Mouse (Mus musculus): ENCODE measurements around the gene Prpf31. TPM values are rescaled to one million over a fixed set of nuclear protein-coding genes. Genes with fewer than 3 reads are reported as not detected.
"Not testable (repeated sequence)": the region's sequence is repeated elsewhere in the genome, so short reads cannot be mapped to it uniquely, and the experiment has no call there.

Prpf31 gene
- polyA plus RNA-seq, 1 experiment from 2014 or later = 142 TPM

DNA sequence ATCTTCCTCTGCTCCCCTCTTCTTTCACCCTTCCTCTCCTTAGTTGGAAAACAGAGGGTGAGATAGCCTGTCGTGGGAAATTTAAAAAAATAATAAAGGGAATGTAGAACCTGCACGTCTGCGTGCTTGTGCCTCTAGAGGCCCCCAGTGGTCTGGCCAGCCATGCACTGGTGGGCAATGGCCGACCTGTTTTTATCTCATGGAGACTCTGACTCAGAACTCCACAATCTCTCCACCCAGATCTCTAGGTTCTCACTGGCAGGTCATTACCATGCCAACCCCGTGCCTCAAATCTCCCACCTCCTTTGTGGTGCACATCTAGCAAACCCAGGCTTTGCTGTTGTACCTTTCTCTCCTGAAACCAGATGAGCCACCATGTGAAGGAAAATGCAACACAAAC, 35.1 kb upstream of the Prpf31 start:
- DNase-seq (ENCODE audit: low spot score) = no peak
- ATAC-seq (replicated peaks; ENCODE audit: insufficient number of reproducible peaks, low FRiP score, low TSS enrichment, low read depth) = no peak
- no peaks in the 10 kb centered on the region for H3K9me3 ChIP-seq (replicated peaks; ENCODE audit: control insufficient read depth, low read length)
- H3K36me3 ChIP-seq (replicated peaks; ENCODE audit: control insufficient read depth, insufficient read depth, low read depth, low read length) = no peaks in the 10 kb centered on the region
- no peak overlapping the region for H3K27ac ChIP-seq (replicated peaks; ENCODE audit: low read depth, low read length)
- H3K27me3 ChIP-seq (ENCODE audit: control insufficient read depth, insufficient read depth, low read length) = no peaks in the 10 kb centered on the region
- no peaks in the 10 kb centered on the region for H3K4me1 ChIP-seq (ENCODE audit: control insufficient read depth, insufficient read depth, low read length)
- H3K9ac ChIP-seq (replicated peaks; ENCODE audit: low read length) = no peak overlapping the region
- no peak overlapping the region for H3K4me3 ChIP-seq (ENCODE audit: low read depth, low read length)
- no peak overlapping the region for H3K4me2 ChIP-seq (ENCODE audit: low read depth, low read length)
- 29% methylated on average over 5 of the region's 5 CpGs for WGBS

DNA sequence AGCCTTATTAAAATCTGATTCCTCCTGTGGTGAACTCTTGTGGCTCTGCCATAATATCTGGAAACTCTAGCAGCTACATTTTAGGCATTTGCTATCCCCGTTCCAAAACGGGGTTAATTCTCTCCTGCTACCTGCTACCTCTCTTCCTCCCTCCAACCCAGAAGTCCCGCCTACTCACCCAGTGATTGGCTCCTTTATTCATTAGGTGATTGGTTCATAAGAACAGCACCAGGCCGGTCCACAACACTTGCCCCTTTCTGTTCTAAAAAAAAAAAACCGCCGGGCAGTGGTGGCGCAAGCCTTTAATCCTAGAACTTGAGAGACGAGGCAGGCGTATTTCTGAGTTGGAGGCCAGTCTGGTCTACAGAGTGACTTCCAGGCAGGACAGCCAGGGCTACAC, 34.6 kb upstream of the Prpf31 start:
- no peaks in the 10 kb centered on the region for H3K4me1 ChIP-seq (ENCODE audit: control insufficient read depth, insufficient read depth, low read length)
- ATAC-seq (replicated peaks; ENCODE audit: insufficient number of reproducible peaks, low FRiP score, low TSS enrichment, low read depth) (no peak), DNase-seq (ENCODE audit: low spot score) (no peak)
- H3K9me3 ChIP-seq (replicated peaks; ENCODE audit: control insufficient read depth, low read length) = no peaks in the 10 kb centered on the region
- no peaks in the 10 kb centered on the region for H3K36me3 ChIP-seq (replicated peaks; ENCODE audit: control insufficient read depth, insufficient read depth, low read depth, low read length)
- H3K27ac ChIP-seq (replicated peaks; ENCODE audit: low read depth, low read length) = no peak overlapping the region
- no peaks in the 10 kb centered on the region for H3K27me3 ChIP-seq (ENCODE audit: control insufficient read depth, insufficient read depth, low read length)
- WGBS = 14% methylated on average over 9 of the region's 9 CpGs
- no peak overlapping the region for H3K4me2 ChIP-seq (ENCODE audit: low read depth, low read length)
- H3K4me3 ChIP-seq (ENCODE audit: low read depth, low read length) = no peak overlapping the region
- no peak overlapping the region for H3K9ac ChIP-seq (replicated peaks; ENCODE audit: low read length)

DNA sequence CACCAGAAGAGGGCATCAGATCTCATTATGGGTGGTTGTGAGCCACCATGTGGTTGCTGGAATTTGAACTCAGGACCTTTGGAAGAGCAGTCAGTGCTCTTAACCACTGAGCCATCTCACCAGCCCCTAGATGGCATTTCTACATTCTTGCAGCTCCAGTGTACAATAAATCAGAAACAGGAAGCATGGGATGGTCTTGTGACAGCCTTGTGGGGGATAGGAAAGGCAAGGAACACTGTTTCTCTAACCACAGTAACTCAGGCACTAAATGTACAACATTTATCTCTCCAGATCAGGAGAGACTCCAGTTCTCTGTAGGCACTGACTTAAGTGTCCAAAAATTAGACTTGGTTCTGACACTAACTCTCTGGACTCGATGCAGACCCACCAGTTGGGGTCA, 32.0 kb upstream of the Prpf31 start:
- WGBS = 77% methylated on average over 1 of the region's 1 CpGs
- not testable (repeated sequence) for ATAC-seq (replicated peaks; ENCODE audit: insufficient number of reproducible peaks, low FRiP score, low TSS enrichment, low read depth)

GRCm38 (mm10) chr7:3601119-3601518, 28.7 kb upstream of the Prpf31 start:
- ATAC-seq (replicated peaks; ENCODE audit: insufficient number of reproducible peaks, low FRiP score, low TSS enrichment, low read depth) (no peak; the same call in 1 of the 2 replicates), DNase-seq (ENCODE audit: low spot score) (peak; percentile 84)
- 20% methylated on average over 4 of the region's 4 CpGs for WGBS
- Histone ChIP-seq H3K27me3 (ENCODE audit: control insufficient read depth, insufficient read depth, low read length) (no peaks in the 10 kb centered on the region), H3K4me1 (ENCODE audit: control insufficient read depth, insufficient read depth, low read length) (no peaks in the 10 kb centered on the region), H3K4me2 (ENCODE audit: low read depth, low read length) (no peak overlapping the region), H3K36me3 (replicated peaks; ENCODE audit: control insufficient read depth, insufficient read depth, low read depth, low read length) (no peaks in the 10 kb centered on the region), H3K4me3 (ENCODE audit: low read depth, low read length) (no peak overlapping the region), H3K9me3 (replicated peaks; ENCODE audit: control insufficient read depth, low read length) (no peaks in the 10 kb centered on the region), H3K9ac (replicated peaks; ENCODE audit: low read length) (no peak overlapping the region), H3K27ac (replicated peaks; ENCODE audit: low read depth, low read length) (no peak overlapping the region)

More for the DNA sequence above, 32.0 kb upstream of the Prpf31 start:
- H3K4me2 ChIP-seq (ENCODE audit: low read depth, low read length); H3K36me3 ChIP-seq (replicated peaks; ENCODE audit: control insufficient read depth, insufficient read depth, low read depth, low read length); H3K9me3 ChIP-seq (replicated peaks; ENCODE audit: control insufficient read depth, low read length); H3K27me3 ChIP-seq (ENCODE audit: control insufficient read depth, insufficient read depth, low read length); H3K9ac ChIP-seq (replicated peaks; ENCODE audit: low read length); H3K4me1 ChIP-seq (ENCODE audit: control insufficient read depth, insufficient read depth, low read length); H3K4me3 ChIP-seq (ENCODE audit: low read depth, low read length); DNase-seq (ENCODE audit: low spot score); H3K27ac ChIP-seq (replicated peaks; ENCODE audit: low read depth, low read length): not testable (repeated sequence)

- Histone ChIP-seq H3K4me1 (ENCODE audit: control insufficient read depth, insufficient read depth, low read length) (no peaks in the 10 kb centered on the region), H3K9me3 (replicated peaks; ENCODE audit: control insufficient read depth, low read length) (no peaks in the 10 kb centered on the region), H3K36me3 (replicated peaks; ENCODE audit: control insufficient read depth, insufficient read depth, low read depth, low read length) (no peaks in the 10 kb centered on the region), H3K4me2 (ENCODE audit: low read depth, low read length) (no peak overlapping the region), H3K27me3 (ENCODE audit: control insufficient read depth, insufficient read depth, low read length) (no peaks in the 10 kb centered on the region), H3K27ac (replicated peaks; ENCODE audit: low read depth, low read length) (no peak overlapping the region), H3K9ac (replicated peaks; ENCODE audit: low read length) (no peak overlapping the region), H3K4me3 (ENCODE audit: low read depth, low read length) (no peak overlapping the region)
- ATAC-seq (replicated peaks; ENCODE audit: insufficient number of reproducible peaks, low FRiP score, low TSS enrichment, low read depth) (no peak), DNase-seq (ENCODE audit: low spot score) (peak; percentile 25)
- 28% methylated on average over 2 of the region's 2 CpGs for WGBS
Measured at GRCm38 (mm10) chr7:3606798-3607197, 23.0 kb upstream of the Prpf31 start.

DNA sequence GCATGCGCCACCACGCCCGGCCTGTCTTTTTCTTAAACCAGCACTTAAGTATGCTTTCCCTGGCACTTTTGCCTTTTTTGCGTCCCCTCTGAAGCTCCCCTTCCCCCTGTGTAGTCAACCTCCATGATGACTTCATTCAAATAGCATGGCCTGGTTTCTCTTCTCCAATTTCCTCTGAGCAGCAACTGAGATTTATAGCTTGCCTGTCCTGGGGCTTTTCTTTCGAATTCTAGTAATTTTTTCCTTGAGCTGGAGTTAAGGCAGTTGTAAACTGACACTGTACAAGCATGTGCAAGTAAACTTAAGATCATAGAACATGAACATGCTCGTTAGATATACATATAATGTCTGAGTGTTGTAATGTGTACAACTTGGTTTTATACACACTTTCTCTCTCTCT, 22.4 kb upstream of the Prpf31 start:
- no peaks in the 10 kb centered on the region for H3K27me3 ChIP-seq (ENCODE audit: control insufficient read depth, insufficient read depth, low read length)
- no peak overlapping the region for H3K9ac ChIP-seq (replicated peaks; ENCODE audit: low read length)
- no peak overlapping the region for H3K4me3 ChIP-seq (ENCODE audit: low read depth, low read length)
- H3K9me3 ChIP-seq (replicated peaks; ENCODE audit: control insufficient read depth, low read length) = no peaks in the 10 kb centered on the region
- no peak overlapping the region for H3K27ac ChIP-seq (replicated peaks; ENCODE audit: low read depth, low read length)
- H3K4me1 ChIP-seq (ENCODE audit: control insufficient read depth, insufficient read depth, low read length) = no peaks in the 10 kb centered on the region
- DNase-seq (ENCODE audit: low spot score) = no peak
- WGBS = 84% methylated on average over 6 of the region's 6 CpGs
- no peak for ATAC-seq (replicated peaks; ENCODE audit: insufficient number of reproducible peaks, low FRiP score, low TSS enrichment, low read depth)
- H3K36me3 ChIP-seq (replicated peaks; ENCODE audit: control insufficient read depth, insufficient read depth, low read depth, low read length) = no peaks in the 10 kb centered on the region
- H3K4me2 ChIP-seq (ENCODE audit: low read depth, low read length) = no peak overlapping the region

DNA sequence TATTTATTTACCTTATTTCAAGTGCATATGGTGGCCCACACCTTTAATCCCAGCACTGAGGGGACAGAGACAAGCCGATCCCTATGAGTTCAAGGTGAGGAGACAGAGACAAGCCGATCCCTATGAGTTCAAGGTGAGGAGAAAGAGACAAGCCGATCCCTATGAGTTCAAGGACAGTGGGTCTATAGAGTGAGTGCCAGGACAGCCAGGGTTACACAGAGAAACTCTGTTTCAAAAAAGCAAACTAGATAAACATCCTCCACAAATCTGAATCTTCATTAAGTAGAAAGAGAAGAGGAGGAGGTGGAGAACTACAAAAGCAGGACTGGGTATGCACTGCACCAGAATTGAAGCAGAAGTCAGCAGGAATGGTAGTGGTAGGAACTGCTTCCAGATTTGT, 21.1 kb upstream of the Prpf31 start:
- H3K27me3 ChIP-seq (ENCODE audit: control insufficient read depth, insufficient read depth, low read length) = no peaks in the 10 kb centered on the region
- ATAC-seq (replicated peaks; ENCODE audit: insufficient number of reproducible peaks, low FRiP score, low TSS enrichment, low read depth) (no peak), DNase-seq (ENCODE audit: low spot score) (no peak)
- H3K4me1 ChIP-seq (ENCODE audit: control insufficient read depth, insufficient read depth, low read length) = no peaks in the 10 kb centered on the region
- no peak overlapping the region for H3K27ac ChIP-seq (replicated peaks; ENCODE audit: low read depth, low read length)
- no peaks in the 10 kb centered on the region for H3K36me3 ChIP-seq (replicated peaks; ENCODE audit: control insufficient read depth, insufficient read depth, low read depth, low read length)
- H3K9me3 ChIP-seq (replicated peaks; ENCODE audit: control insufficient read depth, low read length) = no peaks in the 10 kb centered on the region
- 92% methylated on average over 3 of the region's 3 CpGs for WGBS
- H3K4me2 ChIP-seq (ENCODE audit: low read depth, low read length) = no peak overlapping the region
- no peak overlapping the region for H3K9ac ChIP-seq (replicated peaks; ENCODE audit: low read length)
- no peak overlapping the region for H3K4me3 ChIP-seq (ENCODE audit: low read depth, low read length)

- Histone ChIP-seq H3K36me3 (replicated peaks; ENCODE audit: control insufficient read depth, insufficient read depth, low read depth, low read length) (no peaks in the 10 kb centered on the region), H3K27me3 (ENCODE audit: control insufficient read depth, insufficient read depth, low read length) (no peaks in the 10 kb centered on the region), H3K27ac (replicated peaks; ENCODE audit: low read depth, low read length) (no peak overlapping the region), H3K4me3 (ENCODE audit: low read depth, low read length) (no peak overlapping the region), H3K9ac (replicated peaks; ENCODE audit: low read length) (no peak overlapping the region), H3K4me1 (ENCODE audit: control insufficient read depth, insufficient read depth, low read length) (no peaks in the 10 kb centered on the region), H3K4me2 (ENCODE audit: low read depth, low read length) (no peak overlapping the region), H3K9me3 (replicated peaks; ENCODE audit: control insufficient read depth, low read length) (no peaks in the 10 kb centered on the region)
- WGBS = 73% methylated on average over 3 of the region's 3 CpGs
- ATAC-seq (replicated peaks; ENCODE audit: insufficient number of reproducible peaks, low FRiP score, low TSS enrichment, low read depth) = no peak
- DNase-seq (ENCODE audit: low spot score) = no peak
Measured at GRCm38 (mm10) chr7:3609082-3609481, 20.7 kb upstream of the Prpf31 start.
